24 mouse cellular contexts compared by ENCODE assay signal in genomic region chr8:53496216-53496615, GRCm38 (mm10).
"Had no signal": no experiment of that assay in that cellular context is flagged by ENCODE, and none has a peak within 500 bp of the region (broad histone marks: within the 10 kb centered on the region; RNA-seq: fewer than 3 reads in every experiment).

No protein-coding gene starts in this region.

- ATAC-seq: midbrain, embryonic 13.5 days; midbrain, embryonic 16.5 days had no signal

- H3K4me3 ChIP-seq: kidney, embryonic 15.5 days; limb, embryonic 12.5 days; limb, embryonic 15.5 days; lung, embryonic 15.5 days; megakaryocyte, embryonic 14.5 days; midbrain, embryonic 10.5 days; midbrain, embryonic 13.5 days; myocyte; neural tube, embryonic 13.5 days had no signal

- H3K4me1 ChIP-seq: kidney, embryonic 15.5 days; limb, embryonic 12.5 days; limb, embryonic 15.5 days; lung, embryonic 15.5 days; megakaryocyte, embryonic 14.5 days; midbrain, embryonic 10.5 days; midbrain, embryonic 13.5 days; neural tube, embryonic 13.5 days had no signal

- H3K27ac ChIP-seq: kidney, embryonic 15.5 days; limb, embryonic 12.5 days; limb, embryonic 15.5 days; liver, embryonic 14.5 days; lung, embryonic 15.5 days; midbrain, embryonic 10.5 days; midbrain, embryonic 13.5 days; neural tube, embryonic 13.5 days; stomach, postnatal 0 days had no signal

- H3K36me3 ChIP-seq: kidney, embryonic 15.5 days; limb, embryonic 12.5 days; limb, embryonic 15.5 days; lung, embryonic 15.5 days; midbrain, embryonic 10.5 days; midbrain, embryonic 13.5 days; neural tube, embryonic 13.5 days had no signal

- H3K9ac ChIP-seq: kidney, embryonic 15.5 days; limb, embryonic 12.5 days; limb, embryonic 15.5 days; liver, embryonic 14.5 days; lung, embryonic 15.5 days; midbrain, embryonic 13.5 days; neural tube, embryonic 13.5 days had no signal

- H3K4me2 ChIP-seq: kidney, embryonic 15.5 days; limb, embryonic 12.5 days; limb, embryonic 15.5 days; lung, embryonic 15.5 days; midbrain, embryonic 13.5 days; neural tube, embryonic 13.5 days had no signal

- DNase-seq: kidney, adult 11 months; kidney, adult 8-10 months; kidney, postnatal 10 days; kidney, postnatal 36 days; layer of hippocampus, postnatal 36 days; left cerebral cortex, postnatal 4 days; lung, adult 18-20 months; lung, postnatal 14 days; lung, postnatal 4 days; thymus, adult 2 months; thymus, postnatal 14 days; thymus, postnatal 4 days had no signal

- H3K9me3 ChIP-seq: kidney, embryonic 15.5 days; limb, embryonic 12.5 days; limb, embryonic 15.5 days; lung, embryonic 15.5 days; megakaryocyte, embryonic 14.5 days; midbrain, embryonic 10.5 days; midbrain, embryonic 13.5 days had no signal

- H3K27me3 ChIP-seq: kidney, embryonic 15.5 days; limb, embryonic 12.5 days; limb, embryonic 15.5 days; lung, embryonic 15.5 days; megakaryocyte, embryonic 14.5 days; midbrain, embryonic 13.5 days; neural tube, embryonic 13.5 days had no signal
